Mouse (Mus musculus) T-cell, adult 2 months (primary cell): Measurements from ENCODE around the gene Cep135.

Source experiments
- DNase-seq: peaks from one replicate; pipeline ENCODE4 v3.0.0; 2022; ENCODE audit warnings: low spot score

The Cep135 gene

DNA sequence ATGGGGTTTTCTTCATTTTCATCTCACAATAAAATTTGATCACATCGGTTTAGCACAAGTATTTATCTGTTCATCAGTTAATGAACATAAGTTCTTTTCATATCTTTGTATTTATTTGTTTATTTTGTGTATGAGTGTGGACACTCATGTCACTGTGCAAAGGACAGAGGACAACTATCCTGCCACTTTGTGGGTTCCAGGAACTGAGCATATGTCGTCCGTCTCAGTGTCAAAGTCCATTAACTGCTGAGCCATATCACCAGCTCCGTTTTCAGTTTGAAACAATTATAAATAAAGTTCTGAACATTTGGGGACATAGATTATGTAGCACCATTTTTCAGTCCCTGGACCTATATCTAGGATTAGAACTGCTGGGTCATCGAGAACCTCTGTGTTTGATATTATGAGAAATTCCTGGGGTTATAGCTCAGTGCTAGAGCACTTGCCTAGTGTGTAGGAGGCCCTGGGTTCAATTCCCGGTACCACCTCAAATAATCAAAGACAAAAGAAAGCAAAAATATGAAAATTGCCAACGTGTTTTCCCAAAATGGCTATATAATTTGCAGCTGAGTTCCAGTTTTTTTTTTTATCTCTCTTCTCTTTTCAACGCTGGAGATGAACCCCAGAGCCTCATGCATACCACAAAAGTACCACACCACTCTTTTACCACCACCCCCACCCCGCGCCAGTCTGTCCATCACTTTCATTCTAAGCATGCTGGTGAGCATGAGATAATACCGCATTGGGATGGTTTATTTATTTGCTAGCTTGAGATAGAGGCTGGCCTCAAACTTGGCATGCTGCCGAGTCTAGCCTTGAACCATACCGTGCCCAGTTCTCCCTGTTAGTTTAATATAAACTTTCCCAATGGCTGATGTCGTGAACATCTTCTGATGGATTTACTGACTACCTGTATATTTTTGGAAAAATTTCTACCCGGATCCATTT is 96.4 kb downstream of the Cep135 start:
- DNase-seq: no peak

DNA sequence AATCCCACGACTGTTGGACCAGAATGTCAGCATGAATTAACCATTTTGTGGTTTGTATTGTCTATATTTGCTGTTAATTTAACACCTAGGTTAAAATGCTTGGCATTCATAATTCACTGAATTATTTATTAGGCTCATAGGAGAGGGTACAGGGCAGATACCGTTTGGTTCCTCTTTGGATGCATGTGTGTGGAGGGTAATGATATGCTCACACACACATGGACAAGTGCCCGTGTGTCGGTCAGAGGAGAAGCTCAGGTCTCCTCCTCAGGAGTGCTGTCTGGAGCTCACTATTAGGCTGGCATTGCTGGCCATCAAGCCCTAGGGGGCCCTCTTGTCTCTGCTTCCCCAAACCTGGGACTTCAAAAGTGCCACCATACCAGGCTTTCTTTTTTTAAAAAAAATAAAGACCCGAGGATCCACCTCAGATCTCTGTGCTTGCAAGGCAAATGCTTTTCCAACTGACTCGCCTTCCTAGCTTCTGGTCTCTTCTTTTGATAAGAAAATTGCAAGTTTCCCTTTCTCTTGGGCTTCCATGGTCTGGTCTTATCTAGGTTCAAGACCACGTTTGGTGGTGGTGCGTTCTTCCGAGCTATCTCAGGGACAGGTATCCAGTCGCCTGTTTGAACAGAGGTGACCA is 99.6 kb downstream of the Cep135 start:
- no peak for DNase-seq

DNA sequence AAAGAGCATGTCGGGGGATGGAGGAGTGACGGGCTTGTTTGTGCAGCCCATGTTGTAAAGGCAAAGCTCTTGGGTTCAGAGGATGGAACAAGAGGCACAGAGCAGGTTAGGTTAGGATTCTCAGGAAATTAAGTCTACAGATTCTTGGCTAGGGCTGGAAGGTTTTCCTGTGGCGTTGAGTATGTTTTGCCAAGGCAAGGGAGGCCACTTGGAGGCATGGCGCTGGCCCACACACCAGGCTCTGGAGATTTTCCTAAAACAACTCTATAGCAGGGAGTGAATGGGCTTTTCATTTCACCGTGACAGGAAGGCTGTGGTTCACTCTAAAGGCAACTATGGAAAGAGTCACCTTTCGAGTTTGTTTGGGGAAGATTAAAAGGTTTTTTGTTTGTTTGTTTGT is 100.1 kb downstream of the Cep135 start:
- DNase-seq: no peak

DNA sequence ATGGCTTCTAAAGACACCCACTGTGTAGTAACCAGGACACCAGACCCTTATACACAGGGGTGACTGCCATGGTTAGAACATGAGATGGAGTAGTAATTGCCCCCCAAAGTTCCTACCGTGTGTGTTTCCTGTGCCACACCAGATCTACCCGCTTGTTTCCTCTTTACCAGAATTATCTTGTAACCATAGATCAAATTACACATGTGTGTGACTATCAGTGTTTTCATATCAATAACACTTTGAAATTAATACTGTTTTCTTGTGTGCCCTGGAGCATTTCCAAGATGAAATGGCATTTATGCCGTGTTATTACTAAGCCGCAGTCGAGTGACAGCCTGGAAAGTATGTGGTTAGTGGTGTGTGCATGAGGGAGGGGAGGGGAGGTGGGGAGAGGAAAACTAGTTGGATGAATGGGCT is 101.7 kb downstream of the Cep135 start:
- DNase-seq: no peak

DNA sequence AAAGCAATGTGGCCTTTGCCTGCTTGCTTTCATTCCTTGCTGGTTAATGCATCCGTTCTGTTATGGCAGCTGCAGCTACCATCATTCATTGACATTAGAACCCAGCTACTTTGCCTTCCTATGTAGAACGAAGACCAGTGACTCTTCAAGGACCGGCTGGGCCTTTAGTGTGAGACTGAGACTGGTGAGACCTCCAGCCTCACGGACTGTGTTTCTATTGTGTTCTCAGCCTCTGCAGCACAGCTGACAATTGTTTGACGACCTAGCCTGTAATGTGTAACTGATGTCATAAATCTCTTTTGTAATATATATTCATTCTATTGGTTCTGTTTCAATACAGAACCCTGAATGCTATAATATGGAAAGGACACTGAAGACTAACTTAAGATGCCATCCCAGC is 102.8 kb downstream of the Cep135 start:
- DNase-seq: no peak

DNA sequence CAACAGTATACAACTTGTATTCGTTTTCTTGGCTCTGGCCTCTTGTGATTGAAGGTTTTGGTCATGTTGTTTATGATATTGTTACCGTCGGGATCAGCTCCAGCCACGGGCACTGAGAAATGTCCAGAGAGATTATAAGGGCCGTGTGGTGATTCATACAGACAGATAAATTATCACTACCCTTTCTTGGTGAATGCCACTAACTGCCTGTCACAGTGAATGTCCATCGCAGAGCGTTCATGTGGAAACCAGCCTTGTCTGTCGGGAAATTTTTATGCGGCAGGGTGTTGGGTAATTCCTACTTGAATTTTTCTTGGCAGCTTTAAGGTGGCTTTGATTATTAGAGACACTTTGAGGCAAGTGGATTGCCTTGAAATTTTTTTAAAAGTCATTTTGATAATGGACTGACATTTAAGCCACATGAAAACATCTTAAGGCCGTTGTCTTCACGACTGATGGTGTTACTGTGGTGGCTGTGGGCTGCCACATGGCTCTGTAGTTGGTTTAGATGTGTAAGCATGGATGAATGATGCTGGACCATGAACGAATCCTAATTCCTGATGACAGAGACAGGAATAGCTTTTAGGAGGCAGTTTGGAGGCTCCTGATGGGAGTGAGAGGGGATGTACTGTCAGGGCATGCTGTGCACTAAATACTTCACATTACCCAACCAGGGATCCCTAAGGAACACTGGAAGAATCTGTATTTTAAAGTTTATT is 103.4 kb downstream of the Cep135 start:
- no peak for DNase-seq
